Mouse (Mus musculus) lung, adult 2 months (tissue): ENCODE measurements at regions not wholly inside any gene's neighbourhood (a gene's known extent, or its start where the extent isn't known, plus 50 kb on each side); places are given as distances from the start of the nearest gene placed in this dataset.

ENCODE experiments used
- CTCF ChIP-seq: fragments of 200-500 bp; IDR thresholded peaks from 2 replicates; pipeline ENCODE4 v1.5.1; 2011; ENCODE audit warnings: mild to moderate bottlenecking, low read length, control low read depth; ENCODE audit not compliant: insufficient read depth
- POLR2A ChIP-seq: fragments of 200-500 bp; IDR thresholded peaks from 2 replicates; pipeline ENCODE4 v1.6.1; 2011; ENCODE audit warnings: low read depth, mild to moderate bottlenecking, control low read depth, low read length, borderline replicate concordance; ENCODE audit errors: extremely low read depth

- no peak for TF ChIP-seq CTCF
- no peak for TF ChIP-seq POLR2A
Observed at GRCm38 (mm10) chr13:51903324-51903939, 57.0 kb downstream of the Gadd45g start.
